Mouse (Mus musculus): ENCODE measurements around the gene Lamtor3. TPM values are rescaled to one million over a fixed set of nuclear protein-coding genes. Genes with fewer than 3 reads are reported as not detected.

The Lamtor3 gene
- total RNA-seq (2021): 10 to 100 TPM; 68.4 to 73.2 TPM
- long read RNA-seq, experiment 1, transcript Lamtor3-201 (7 exons, 1,295 nt): major isoform, 34 of 55 reads
- long read RNA-seq, experiment 1, partial matches to known transcripts: 15 of 55 reads
- long read RNA-seq, experiment 1, other reads (novel, unspliced or antisense): 5 of 55 reads
- long read RNA-seq, experiment 2, transcript Lamtor3-201 (7 exons, 1,295 nt): major isoform, 30 of 40 reads
- long read RNA-seq, experiment 2, partial matches to known transcripts: 8 of 40 reads
- long read RNA-seq, experiment 2, other reads (novel, unspliced or antisense): 0 of 40 reads

GRCm38 (mm10) chr3:137918172-137918931, at the start of gene Lamtor3:
Lamtor3 (plus strand) TSS chr3:137918506.
- no peak; the same call in 1 of the 2 replicates for TF ChIP-seq CTCF (IDR thresholded peaks at IDR 0.05)
- peak; percentile 84 to 87 for DNase-seq (ENCODE audit: extremely low spot score in 1 of 2, low spot score in 2 of 2)
- intact Hi-C loops (cut with DNase I): loop anchor here (1.0 to 5.0 kb wide), 3 partner anchors 51 to 224 kb away; partner anchors contain the start of genes Dnajb14 and Trmt10a
- peak within 1 kb of the TSS; percentile 83 for H3K27ac ChIP-seq
- H3K4me3 ChIP-seq: peak within 1 kb of the TSS; percentile 92

GRCm38 (mm10) chr3:137869395-137869794, 48.9 kb upstream of the Lamtor3 start:
- no peak for TF ChIP-seq CTCF (IDR thresholded peaks at IDR 0.05)
- intact Hi-C loops (cut with DNase I): loop anchor here (5.0 kb wide), 2 partner anchors 123 to 198 kb away; partner anchors contain the start of genes 1110002E22Rik and Gm5105
- H3K27ac ChIP-seq: no peak overlapping the region
- no peak overlapping the region for H3K4me3 ChIP-seq
- no peak for DNase-seq (ENCODE audit: extremely low spot score in 1 of 2, low spot score in 2 of 2)

- DNase-seq (ENCODE audit: extremely low spot score in 1 of 2, low spot score in 2 of 2): no peak
- Histone ChIP-seq H3K27ac (no peak overlapping the region), H3K4me3 (no peak overlapping the region)
- intact Hi-C loops (cut with DNase I): no loop called here
- no peak for TF ChIP-seq CTCF (IDR thresholded peaks at IDR 0.05)
Measured at GRCm38 (mm10) chr3:137879313-137879712, 39.0 kb upstream of the Lamtor3 start.

- DNase-seq (ENCODE audit: extremely low spot score in 1 of 2, low spot score in 2 of 2): no peak
- no peak for TF ChIP-seq CTCF (IDR thresholded peaks at IDR 0.05)
- H3K4me3 ChIP-seq: no peak overlapping the region
- H3K27ac ChIP-seq: no peak overlapping the region
- intact Hi-C loops (cut with DNase I): no loop called here
Measured at GRCm38 (mm10) chr3:137880109-137880748, 38.1 kb upstream of the Lamtor3 start.

- intact Hi-C loops (cut with DNase I): no loop called here
- DNase-seq (ENCODE audit: extremely low spot score in 1 of 2, low spot score in 2 of 2): no peak
- H3K4me3 ChIP-seq: no peak overlapping the region
- no peak overlapping the region for H3K27ac ChIP-seq
- no peak for TF ChIP-seq CTCF (IDR thresholded peaks at IDR 0.05)
Measured at GRCm38 (mm10) chr3:137881093-137881492, 37.2 kb upstream of the Lamtor3 start.

GRCm38 (mm10) chr3:137887961-137888360, 30.3 kb upstream of the Lamtor3 start:
- Histone ChIP-seq H3K4me3 (no peak overlapping the region), H3K27ac (no peak overlapping the region)
- TF ChIP-seq CTCF (IDR thresholded peaks at IDR 0.05): no peak
- no peak for DNase-seq (ENCODE audit: extremely low spot score in 1 of 2, low spot score in 2 of 2)
- intact Hi-C loops (cut with DNase I): no loop called here

- no peak for TF ChIP-seq CTCF (IDR thresholded peaks at IDR 0.05)
- Histone ChIP-seq H3K4me3 (no peak overlapping the region), H3K27ac (no peak overlapping the region)
- no peak for DNase-seq (ENCODE audit: extremely low spot score in 1 of 2, low spot score in 2 of 2)
- intact Hi-C loops (cut with DNase I): no loop called here
Measured at GRCm38 (mm10) chr3:137891089-137891488, 27.2 kb upstream of the Lamtor3 start.

GRCm38 (mm10) chr3:137892118-137892517, 26.2 kb upstream of the Lamtor3 start:
- DNase-seq (ENCODE audit: extremely low spot score in 1 of 2, low spot score in 2 of 2): no peak
- TF ChIP-seq CTCF (IDR thresholded peaks at IDR 0.05): no peak
- Histone ChIP-seq H3K27ac (no peak overlapping the region), H3K4me3 (no peak overlapping the region)
- intact Hi-C loops (cut with DNase I): no loop called here

- no peak overlapping the region for H3K4me3 ChIP-seq
- no peak for DNase-seq (ENCODE audit: extremely low spot score in 1 of 2, low spot score in 2 of 2)
- intact Hi-C loops (cut with DNase I): no loop called here
- no peak overlapping the region for H3K27ac ChIP-seq
- TF ChIP-seq CTCF (IDR thresholded peaks at IDR 0.05): no peak
Measured at GRCm38 (mm10) chr3:137893789-137894188, 24.5 kb upstream of the Lamtor3 start.

GRCm38 (mm10) chr3:137895196-137895595, 23.1 kb upstream of the Lamtor3 start:
- H3K4me3 ChIP-seq: no peak overlapping the region
- no peak for DNase-seq (ENCODE audit: extremely low spot score in 1 of 2, low spot score in 2 of 2)
- H3K27ac ChIP-seq: no peak overlapping the region
- intact Hi-C loops (cut with DNase I): no loop called here
- TF ChIP-seq CTCF (IDR thresholded peaks at IDR 0.05): peak; percentile 29

- H3K27ac ChIP-seq: no peak overlapping the region
- no peak overlapping the region for H3K4me3 ChIP-seq
- intact Hi-C loops (cut with DNase I): no loop called here
- no peak for TF ChIP-seq CTCF (IDR thresholded peaks at IDR 0.05)
- no peak for DNase-seq (ENCODE audit: extremely low spot score in 1 of 2, low spot score in 2 of 2)
Measured at GRCm38 (mm10) chr3:137896386-137896785, 21.9 kb upstream of the Lamtor3 start.

GRCm38 (mm10) chr3:137896867-137897266, 21.4 kb upstream of the Lamtor3 start:
- intact Hi-C loops (cut with DNase I): no loop called here
- DNase-seq (ENCODE audit: extremely low spot score in 1 of 2, low spot score in 2 of 2): no peak
- TF ChIP-seq CTCF (IDR thresholded peaks at IDR 0.05): no peak
- no peak overlapping the region for H3K27ac ChIP-seq
- H3K4me3 ChIP-seq: no peak overlapping the region
